Mouse (Mus musculus) skeletal muscle tissue, adult 2 months (tissue): ENCODE results near the gene Lmo7.

Source experiments
- DNase-seq: peaks from one replicate; pipeline ENCODE4 v3.0.0-alpha.2; 2012; ENCODE audit warnings: low read depth, low spot score

Gene Lmo7

DNA sequence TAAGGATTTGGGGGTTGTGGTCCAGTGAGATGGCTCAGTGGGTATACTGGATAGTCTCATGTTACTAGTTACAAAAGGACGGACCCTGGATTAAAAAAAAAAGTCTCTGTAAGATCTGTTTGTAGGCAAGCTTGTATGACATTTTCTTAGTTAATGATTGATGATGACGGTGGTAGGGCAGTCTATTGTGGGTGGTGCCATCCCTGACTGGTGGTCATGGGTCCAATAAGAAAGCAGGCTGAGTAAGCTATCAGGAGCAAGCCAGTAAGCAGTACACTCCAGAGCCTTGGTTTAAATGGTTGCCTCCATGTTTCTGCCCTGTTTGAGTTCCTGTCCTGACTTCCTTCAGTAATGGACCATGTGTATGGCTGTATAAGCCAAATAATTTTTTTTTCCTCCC lies 106.6 kb downstream of the Lmo7 start:
- DNase-seq: no peak

DNA sequence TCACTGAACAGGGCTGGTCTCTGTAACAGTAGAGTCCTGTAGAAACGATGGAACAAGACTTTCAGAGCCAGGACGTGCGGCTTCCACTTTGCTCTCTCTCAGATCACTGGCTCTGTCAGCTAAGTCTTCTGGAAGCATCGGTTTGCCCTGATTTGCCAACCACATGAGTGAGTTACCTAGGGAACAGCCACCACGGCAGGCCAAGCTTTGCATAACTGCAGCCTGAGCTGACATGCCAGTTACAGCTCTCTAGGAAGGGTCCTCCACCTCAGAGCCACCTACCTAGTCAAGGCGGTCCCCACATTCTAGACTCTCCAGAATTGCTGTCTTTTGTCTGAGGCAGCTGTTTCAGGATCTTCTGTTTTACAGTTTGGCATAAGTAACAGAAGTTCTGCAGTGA lies 107.4 kb downstream of the Lmo7 start:
- DNase-seq: no peak

DNA sequence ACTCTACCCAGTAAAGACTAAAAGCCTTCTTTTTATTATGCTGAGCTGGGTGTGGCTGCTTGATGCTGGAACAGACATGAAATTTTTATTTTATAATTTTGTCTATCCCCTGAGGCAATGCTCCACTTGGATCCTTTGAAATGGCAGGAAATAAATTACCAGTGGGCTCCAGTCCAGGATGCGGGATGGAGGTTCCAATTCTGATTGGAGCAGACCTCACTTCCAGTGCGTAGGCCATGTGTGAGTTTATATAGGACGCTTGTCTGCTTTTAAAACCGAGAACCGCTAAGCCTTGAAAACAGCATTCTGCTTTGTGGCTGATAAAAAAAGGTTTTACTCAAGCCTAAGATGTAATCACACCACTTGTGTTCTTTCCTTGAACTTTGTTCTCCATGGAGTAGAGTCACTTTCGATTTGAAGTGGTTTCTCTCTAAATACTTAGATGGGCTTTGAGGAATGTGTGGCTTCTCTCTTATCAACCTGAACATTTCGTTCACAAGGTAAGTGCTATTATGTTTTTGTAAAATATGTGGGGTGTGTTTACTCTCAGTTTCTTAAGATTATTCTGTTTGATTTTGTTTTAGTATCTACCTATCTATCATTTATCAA lies 108.6 kb downstream of the Lmo7 start:
- DNase-seq: no peak

DNA sequence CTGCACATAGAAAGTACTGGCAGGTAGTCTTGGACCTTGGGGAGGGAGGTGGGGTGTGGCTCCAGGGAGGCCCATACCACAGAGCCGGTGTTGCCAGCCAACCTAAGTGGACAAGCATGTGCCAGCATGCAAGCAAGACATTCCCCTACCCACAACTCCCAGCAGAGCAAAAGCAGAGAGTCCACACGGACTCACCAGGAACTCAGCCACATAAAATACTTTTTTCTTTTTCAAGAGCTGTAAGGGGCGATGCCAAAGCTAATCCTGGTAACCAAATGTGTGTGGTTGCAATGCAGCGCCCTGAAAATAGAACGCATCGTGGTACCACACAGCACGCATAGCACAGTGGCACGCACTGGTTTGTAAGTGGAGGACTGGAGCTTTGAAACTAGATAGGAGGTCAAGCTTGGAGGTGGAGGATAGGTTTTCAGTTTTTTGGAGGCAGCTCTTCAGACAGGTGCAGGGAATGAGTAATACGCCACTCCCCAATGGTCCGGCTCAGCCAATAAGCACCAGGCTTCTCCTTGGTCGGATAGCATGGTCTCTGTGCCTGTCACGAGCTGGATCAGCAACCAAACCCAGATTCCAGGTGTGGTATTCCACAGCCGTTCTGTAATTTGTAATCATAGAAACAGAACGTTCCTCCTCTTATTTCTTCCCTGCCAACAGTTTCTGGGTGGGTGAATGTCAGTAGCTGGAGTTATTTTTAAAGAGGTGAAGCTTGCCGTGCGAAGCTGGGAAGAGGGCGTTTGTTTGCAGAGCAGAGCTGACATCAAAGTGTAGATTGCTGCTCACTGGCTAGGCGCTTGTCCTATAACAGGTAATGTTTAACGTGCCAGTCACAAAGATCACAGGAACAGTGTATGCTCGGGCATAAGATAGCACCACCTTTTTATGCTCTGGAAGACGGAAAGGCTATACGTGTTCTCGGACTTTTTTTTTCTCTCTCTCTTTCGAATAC lies 110.3 kb downstream of the Lmo7 start:
- peak; percentile 90 for DNase-seq

DNA sequence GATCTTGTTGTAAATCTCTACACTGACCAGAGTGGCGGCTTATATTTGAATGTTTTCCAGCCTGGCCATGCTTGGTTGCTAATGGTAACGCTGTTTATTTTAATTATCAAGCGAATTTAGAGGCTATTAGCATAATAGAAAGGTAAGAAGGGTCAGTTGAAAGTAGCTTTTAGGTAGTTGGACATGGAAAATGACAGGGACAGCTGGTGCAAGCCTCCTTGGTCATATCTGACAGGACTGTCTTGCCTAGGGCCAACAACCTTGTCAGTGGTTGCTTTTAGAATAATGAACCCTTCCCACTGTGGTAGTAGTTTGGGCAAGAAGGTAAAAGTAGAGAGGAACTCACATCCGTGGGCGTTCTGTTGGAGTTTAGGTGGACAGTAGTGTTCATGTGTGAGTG lies 111.5 kb downstream of the Lmo7 start:
- peak; percentile 54 for DNase-seq

DNA sequence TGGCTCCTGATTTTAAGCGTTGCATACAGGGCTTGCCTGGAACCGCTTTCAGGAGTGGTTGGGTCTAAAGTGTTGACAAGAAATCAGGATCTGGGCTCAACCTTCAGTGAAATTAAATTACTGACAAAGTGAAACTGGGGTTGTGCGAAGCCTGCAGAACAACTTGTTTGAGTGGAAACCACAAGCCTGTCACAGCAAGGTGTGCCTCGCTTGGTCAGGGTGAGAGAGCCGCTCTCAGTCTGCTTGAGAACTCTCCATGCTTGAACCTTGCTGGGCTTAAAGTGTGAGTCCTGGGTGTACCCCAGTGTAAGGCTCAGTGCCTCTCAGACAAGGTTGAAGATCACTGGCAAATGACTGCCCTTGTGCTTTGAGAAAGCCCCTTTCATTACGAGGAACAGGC lies 112.8 kb downstream of the Lmo7 start:
- no peak for DNase-seq

DNA sequence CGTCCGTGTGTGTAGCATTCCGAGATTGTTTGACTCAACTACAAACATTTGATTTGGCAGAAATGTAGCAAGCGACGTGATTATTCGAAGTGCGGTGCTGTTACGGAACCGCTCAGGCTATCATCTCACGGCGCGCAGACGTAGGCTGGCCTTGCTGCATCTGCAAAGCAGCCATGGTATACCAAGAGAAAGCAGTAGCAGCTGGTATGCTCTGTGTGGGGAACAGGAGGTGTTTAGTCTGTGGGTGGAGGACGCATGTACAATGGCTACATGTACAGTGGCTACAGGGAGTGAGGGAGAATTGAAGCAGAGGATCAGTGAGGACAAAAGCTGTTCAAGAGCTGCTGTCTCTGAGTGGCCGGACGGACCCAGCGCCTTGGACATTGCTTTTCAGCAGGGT lies 113.7 kb downstream of the Lmo7 start:
- DNase-seq: no peak

DNA sequence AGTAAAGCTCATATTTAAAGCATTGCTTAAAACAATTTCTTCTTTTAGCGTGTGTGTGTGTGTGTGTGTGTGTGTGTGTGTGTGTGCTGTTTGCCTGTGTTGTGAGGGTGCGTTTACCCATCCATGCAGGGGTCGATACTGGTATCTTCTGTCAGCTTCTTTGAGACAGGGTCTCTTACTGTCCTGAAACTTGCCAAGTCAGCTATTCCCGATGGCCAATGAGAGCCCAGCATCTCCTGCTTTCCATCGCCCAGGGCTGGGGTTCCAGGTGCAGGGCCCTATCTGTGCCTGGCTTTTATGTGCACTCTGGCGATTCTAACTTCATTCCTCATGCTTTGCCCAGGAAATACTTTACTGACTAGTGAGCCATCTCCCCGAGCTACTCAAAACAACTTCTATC lies 114.7 kb downstream of the Lmo7 start:
- DNase-seq: no peak

DNA sequence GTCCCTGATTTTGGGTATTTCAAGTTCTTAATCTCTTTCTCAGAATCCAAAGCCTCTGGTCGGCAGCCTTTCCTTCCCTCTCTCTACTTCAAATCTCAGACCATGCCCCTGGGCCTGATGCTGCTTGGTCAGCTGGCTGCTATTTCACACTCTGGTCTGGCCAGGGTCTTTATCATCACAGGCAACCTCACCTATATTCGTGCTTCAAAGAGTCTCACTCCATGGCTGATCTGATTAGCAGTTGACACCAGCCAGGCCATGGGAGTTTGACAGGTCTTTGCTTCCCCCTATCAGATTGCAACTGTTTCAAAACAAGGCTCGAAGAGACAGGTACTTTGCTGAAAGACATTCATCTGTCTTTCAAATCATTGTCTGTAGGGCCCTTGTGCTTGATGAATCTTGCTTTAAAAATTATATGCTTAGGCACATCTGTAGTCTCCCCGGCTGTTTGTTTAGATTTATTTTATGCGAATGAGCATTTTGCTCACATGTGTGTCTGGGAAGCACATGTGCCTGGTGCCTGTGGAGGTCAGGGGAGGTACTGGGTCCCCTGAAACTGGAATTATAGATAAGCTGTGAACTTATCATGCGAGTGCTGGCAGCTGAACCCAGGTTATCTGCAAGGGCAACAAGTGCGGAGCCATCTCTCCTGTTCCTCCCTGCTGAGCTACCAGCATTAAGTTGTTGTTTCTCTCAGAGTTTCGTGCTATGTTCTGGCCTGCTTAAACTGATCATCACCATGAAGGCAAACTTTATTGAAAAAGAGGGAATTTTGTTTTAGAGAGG lies 116.5 kb downstream of the Lmo7 start:
- no peak for DNase-seq

DNA sequence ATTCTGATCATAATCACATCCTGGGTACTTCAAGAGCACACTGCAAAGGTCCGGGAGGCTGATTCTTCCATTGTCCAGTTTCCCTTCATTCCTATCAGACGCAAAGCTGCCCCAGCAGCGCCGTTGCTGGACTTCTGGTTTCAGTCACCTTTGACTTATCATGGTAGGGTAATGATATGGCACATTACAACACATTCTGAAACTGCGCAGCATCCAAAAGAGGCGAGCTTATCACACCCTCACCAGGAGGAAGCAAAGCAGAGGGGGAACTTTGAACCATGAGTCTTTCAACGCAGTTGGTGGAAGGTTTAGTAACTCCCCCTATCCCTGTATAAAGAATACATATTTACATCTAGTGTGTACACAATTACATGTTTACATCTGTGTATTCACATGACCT lies 117.8 kb downstream of the Lmo7 start:
- no peak for DNase-seq

DNA sequence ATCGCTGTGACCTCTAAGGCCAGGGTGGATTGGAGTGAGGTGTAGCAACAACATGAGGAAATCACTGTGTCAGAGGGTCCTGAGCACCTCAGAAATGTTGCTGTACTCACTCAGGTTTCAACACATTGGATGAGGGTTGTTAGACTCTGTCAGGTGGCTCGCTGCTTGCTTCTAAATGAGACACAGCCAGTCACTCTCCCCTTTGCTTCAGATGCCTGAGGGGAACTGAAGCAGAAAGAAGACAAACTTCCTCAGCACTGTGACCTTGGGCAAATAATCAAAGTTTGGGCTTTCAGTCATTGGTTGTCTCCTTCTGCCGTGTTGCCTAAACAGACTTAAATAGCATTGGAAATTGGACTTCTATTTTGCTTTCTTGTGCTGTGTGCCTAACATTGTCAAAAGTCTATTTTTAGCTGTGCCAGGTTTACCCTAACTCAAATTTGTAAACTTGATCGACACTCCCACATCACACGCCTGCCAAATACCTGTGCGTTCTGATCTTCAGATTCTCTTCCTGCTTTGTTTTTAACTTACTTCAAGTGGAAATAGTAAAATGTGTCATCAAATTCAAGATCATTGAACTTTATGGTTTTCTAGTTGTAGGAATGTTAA lies 122.9 kb downstream of the Lmo7 start:
- no peak for DNase-seq

DNA sequence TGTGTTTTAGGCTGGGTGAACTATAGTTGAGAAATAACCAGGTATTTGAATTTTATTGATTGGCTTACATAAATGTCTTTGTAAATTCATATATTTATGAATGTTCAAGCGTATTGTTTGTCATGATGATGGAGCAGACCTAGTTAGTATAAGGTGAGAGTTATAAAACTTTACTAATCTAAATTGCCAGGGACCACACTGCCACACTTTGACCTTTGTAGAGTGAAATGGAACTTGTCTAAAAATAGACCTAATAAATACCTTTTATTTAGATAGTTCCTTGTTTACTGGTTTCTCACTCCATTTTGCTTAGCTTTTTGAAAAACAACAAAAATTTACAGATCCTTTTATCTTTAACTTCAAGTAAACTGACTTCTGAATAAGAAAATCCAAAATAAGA lies 123.5 kb downstream of the Lmo7 start:
- no peak for DNase-seq

DNA sequence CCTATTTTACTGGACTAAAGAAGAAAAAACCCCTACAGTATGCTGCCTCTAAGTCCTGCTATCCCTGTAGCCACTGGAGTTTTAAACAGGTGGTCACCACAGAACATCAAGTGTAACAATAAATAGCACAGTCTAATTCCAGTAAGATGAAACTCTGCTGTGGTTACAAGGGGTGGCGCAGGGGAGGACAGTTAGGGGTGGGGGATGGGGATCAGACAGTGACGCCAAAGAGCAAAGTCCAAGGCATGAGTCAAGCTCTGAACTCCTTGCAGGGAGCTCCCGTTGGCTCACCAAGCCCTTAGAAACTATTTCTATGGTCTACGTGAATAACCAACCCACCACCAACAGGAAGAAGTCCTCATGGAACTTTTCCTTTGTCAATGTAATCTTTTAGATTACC lies 124.0 kb downstream of the Lmo7 start:
- DNase-seq: peak; percentile 63

DNA sequence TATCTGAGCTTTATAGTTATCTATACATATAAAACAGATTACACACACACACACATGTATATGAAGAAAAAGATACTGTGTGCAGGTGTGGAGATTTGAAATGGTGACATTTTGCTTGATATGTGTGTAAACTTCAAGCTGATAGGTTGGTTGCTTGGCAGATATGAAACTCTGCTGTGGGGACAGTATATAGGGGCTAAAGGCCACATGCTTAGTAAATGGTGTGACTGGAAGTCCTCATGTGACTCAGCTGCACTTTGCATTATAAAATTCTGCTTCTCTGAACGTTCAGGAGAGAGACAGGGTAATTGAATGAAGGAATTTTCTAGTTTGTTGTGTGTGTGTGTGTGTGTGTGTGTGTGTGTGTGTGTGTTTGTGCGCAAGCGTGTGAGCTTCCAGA lies 124.5 kb downstream of the Lmo7 start:
- no peak for DNase-seq

DNA sequence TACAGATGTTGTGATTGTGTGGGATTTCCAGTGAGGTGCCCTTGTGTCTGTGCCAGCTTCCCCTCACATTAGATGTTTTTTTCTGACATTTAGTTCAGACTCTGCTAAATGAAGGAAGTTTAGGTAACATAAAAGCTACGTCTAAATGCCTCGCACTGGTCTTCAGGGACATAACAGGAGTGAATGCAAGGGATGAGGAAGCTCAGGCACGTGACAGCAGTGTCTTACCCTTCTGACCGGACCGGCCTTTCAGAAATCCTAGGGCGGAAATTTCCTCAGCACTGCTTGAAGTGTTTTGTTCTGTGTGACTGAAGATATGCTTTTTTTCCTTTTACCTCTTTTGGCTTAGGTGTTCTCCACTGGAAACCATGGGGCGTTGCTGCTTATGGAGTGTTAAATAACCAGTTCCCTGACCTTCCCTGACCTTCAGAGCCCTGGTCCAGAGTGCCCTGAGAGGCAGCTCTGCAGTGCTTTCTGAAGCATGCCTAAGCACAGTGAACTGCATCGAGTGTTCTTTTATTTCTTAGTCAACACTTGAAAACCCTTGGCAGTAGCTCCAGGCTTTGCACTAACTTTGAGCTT lies 129.6 kb downstream of the Lmo7 start:
- no peak for DNase-seq

DNA sequence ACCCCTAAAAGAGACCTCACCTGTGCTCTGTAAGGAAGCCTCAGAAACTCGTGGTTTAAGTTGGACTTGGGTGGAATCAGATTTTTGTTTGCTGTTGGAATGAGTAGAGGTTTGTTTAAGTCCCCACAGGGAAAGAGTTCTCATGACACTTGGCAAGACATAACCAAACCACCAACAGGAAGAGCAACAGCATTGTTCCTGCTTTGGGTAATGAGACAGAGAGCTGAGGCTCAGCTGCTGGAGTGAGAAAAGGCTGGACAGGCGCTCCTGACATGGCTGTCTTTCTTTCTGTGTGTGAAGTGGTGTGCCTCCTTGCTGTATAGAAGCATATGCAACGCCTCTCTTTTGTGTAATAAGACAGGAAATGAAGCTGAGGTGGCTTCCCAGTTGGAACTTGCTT lies 132.3 kb downstream of the Lmo7 start:
- no peak for DNase-seq

DNA sequence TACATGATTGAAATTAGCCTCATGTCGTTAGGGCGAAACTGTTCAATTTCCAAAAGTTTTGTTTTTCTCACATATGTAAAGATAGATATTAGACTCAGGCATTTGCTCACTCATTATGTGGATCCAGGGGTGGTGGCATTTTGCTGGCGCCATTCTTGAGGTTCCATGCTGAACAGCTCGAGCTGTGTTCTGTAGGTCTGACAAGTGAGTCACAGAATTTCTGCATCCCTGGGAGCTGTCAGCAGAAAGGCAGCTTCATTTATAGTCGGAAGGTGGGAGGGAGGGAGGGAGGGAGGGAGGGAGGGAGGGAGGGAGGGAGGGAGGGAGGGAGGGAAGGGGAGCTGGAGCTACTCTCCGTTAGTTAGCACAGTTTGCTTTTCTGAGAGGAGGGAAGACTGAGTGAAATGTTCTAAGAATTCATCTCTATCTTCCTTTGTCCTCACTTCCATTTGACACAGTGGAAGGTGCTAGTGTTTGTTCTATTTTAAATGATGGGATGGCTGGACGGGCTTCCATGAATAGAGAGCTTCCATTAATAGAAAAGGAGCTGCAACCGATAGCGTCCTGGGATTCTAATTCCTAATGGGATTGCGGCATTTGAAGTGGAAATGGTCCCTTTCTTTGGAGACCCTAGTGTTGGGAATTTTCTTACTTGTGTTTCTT lies 137.4 kb downstream of the Lmo7 start:
- DNase-seq: no peak

DNA sequence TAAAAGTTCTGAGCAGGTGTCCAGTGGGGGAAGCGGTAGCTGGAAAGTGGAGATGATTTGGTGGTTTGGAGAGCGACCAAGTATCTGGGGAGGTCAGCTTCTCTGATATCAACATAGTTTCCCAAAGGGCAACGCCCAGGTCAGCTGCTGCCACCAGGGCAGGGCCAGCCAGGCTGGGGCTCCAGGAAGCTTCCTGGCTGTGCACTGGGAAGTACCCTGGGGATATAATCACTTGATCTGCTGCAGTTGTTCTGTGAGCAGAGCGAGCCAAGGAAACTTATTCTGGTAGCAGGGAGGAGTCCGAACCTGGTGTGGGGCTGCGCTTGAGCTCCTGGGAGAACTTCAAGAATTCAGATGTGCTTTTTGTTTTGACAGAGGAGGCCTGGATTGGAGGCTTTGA lies 139.4 kb downstream of the Lmo7 start:
- DNase-seq: peak; percentile 92

DNA sequence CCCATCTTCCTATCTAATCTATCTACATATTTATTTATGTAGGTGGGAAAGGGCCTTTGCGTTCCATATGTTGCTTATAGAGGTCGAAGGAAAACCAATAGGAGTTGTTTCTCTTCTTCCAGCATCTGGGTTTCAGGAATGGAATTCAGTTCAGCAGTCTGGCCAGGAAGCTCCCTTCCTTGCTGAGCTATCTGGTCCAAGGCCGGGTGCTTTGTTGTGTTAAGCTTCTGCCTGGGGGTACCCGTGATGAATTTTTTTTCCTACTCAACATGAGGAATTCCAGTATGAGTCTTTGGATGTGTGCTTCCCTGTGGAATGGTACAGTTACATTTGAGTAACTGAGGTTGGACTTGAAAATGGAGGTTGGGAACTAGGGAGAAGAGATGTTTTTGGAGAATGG lies 139.9 kb downstream of the Lmo7 start:
- no peak for DNase-seq

DNA sequence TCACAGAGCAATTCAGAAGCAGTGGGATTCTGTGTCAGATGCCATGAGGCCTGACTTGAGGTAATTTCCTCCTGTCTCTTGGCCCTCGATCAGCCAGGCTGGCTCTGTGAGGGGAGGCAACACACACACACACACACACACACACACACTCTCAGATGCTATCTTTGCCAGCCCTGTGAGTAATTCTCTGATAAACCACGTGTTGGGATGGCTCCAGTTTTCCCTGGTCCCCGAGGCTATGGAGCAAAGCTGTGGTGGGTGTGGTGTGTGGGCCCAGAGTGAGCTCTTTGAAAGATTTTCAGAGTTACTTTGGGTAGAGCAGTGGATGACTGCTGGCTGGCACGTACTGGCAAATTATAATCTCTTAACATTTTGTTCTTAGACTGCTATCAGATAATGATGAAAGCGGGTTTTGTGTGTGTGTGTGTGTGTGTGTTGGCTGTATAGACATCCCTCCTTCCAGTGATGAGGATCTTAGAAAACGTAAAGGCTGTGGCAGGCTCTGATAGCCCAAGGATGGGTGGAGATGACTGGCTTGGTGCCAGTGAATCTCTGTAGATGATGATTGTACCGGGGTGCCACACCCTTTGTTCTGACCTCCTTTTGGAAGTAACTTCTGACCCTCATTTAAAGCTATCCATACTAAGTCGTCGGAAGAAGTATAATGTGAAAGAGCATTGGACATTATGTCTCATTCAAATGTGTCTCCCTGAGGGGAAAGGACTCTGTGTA lies 140.6 kb downstream of the Lmo7 start:
- peak; percentile 30 for DNase-seq
